Mouse (Mus musculus) neural tube, embryonic 15.5 days (tissue): ENCODE results near the gene Acr. TPM values are rescaled to one million over a fixed set of nuclear protein-coding genes. Genes with fewer than 3 reads are reported as not detected.

Source experiments
- polyA plus RNA-seq: library from polyadenylated mRNA; unstranded; fragments of >200 nt; fragmentation: Nextera tagmentation; extraction: Ambion mirVana; gene quantifications from 2 replicates; pipeline ENCODE4 v1.2.1, GENCODE M21; 2015

Gene Acr
- polyA plus RNA-seq, 1 experiment from 2014 or later, result 0.95 TPM

Other genes with a start within 250 kb of the Acr start
- gene Adm2, start 245.6 kb upstream of the Acr start, polyA plus RNA-seq, result 0.14 TPM in 1 of 2 replicates, not detected in the other
- gene Miox, start 233.9 kb upstream of the Acr start, polyA plus RNA-seq, result not detected in 2 replicates
- 30.6 and 33.7 TPM in 2 replicates for gene Lmf2, start 212.7 kb upstream of the Acr start, polyA plus RNA-seq
- gene Ncaph2, start 212.6 kb upstream of the Acr start, polyA plus RNA-seq, result 105 and 111 TPM in 2 replicates
- gene Sco2, start 194.5 kb upstream of the Acr start, polyA plus RNA-seq, result 15.6 and 17.9 TPM in 2 replicates
- gene Tymp, start 191.3 kb upstream of the Acr start, polyA plus RNA-seq, result 2.1 and 2.6 TPM in 2 replicates
- 2.4 and 2.9 TPM in 2 replicates for gene Odf3b, start 189.0 kb upstream of the Acr start, polyA plus RNA-seq
- gene Klhdc7b, start 183.4 kb upstream of the Acr start, polyA plus RNA-seq, result 0.05 and 0.06 TPM in 2 replicates
- gene Syce3, start 157.8 kb upstream of the Acr start, polyA plus RNA-seq, result not detected in 2 replicates
- gene Cpt1b, start 142.5 kb upstream of the Acr start, polyA plus RNA-seq, result 0.88 and 1.2 TPM in 2 replicates
- gene C730034F03Rik, start 138.7 kb upstream of the Acr start, polyA plus RNA-seq, result 6.1 and 8.7 TPM in 2 replicates
- gene Gm44502, start 138.6 kb upstream of the Acr start, polyA plus RNA-seq, result 0.36 TPM in 1 of 2 replicates, not detected in the other
- 79.8 and 92.8 TPM in 2 replicates for gene Chkb, start 138.4 kb upstream of the Acr start, polyA plus RNA-seq
- gene Mapk8ip2, start 114.4 kb upstream of the Acr start, polyA plus RNA-seq, result 73.0 and 85.4 TPM in 2 replicates
- 27.4 and 29.2 TPM in 2 replicates for gene Arsa, start 90.9 kb upstream of the Acr start, polyA plus RNA-seq
- gene Shank3, start 68.7 kb upstream of the Acr start, polyA plus RNA-seq, result 8.9 and 9.5 TPM in 2 replicates
- 71.9 and 86.6 TPM in 2 replicates for gene Rabl2, start 23.6 kb downstream of the Acr start, polyA plus RNA-seq